Comparison of ENCODE assay signal across 8 mouse cellular contexts in genomic region chr1:184051824-184052223, GRCm38 (mm10). TPM values are rescaled to one million over a fixed set of nuclear protein-coding genes. Genes with fewer than 3 reads are reported as not detected.
A peak's percentile ranks its signal among the peaks of the same experiment; 100 is the strongest.
DNase-seq lines count a peak whose midpoint lies in the region; ATAC-seq and TF ChIP-seq lines count a peak whose summit lies in the region.

No protein-coding gene starts in this region.

- no peaks in the 10 kb centered on the region for H3K36me3 ChIP-seq in intestine, postnatal 0 days (ENCODE audit: control insufficient read depth, insufficient read depth)
- no peaks in the 10 kb centered on the region for H3K36me3 ChIP-seq in stomach, postnatal 0 days (ENCODE audit: control insufficient read depth, insufficient read depth, low read length)

- 8% methylated on average over 6 of the region's 6 CpGs for WGBS in intestine, postnatal 0 days
- 18% methylated on average over 6 of the region's 6 CpGs for WGBS in stomach, postnatal 0 days

- peak overlapping the region; percentile 65 for H3K27ac ChIP-seq in embryonic fibroblast, embryonic 13.5 days (ENCODE audit: insufficient read depth, low read length)
- no peak overlapping the region for H3K27ac ChIP-seq in intestine, postnatal 0 days (ENCODE audit: low read depth, low read length)
- no peak overlapping the region for H3K27ac ChIP-seq in stomach, postnatal 0 days (replicated peaks)

- peaks cover 31% of the 10 kb centered on the region for H3K4me1 ChIP-seq in embryonic fibroblast, embryonic 13.5 days (ENCODE audit: control insufficient read depth, insufficient read depth, low read length)
- peaks cover 5% of the 10 kb centered on the region; the same call in 1 of the 2 replicates for H3K4me1 ChIP-seq in intestine, postnatal 0 days (replicated peaks; ENCODE audit: control insufficient read depth, insufficient read depth, low read length)
- H3K4me1 ChIP-seq in stomach, postnatal 0 days (replicated peaks; ENCODE audit: control insufficient read depth, insufficient read depth) = no peaks in the 10 kb centered on the region; the same call in 1 of the 2 replicates

- ATAC-seq in intestine, postnatal 0 days = peak; percentile 93
- peak; percentile 88 for ATAC-seq in stomach, postnatal 0 days (ENCODE audit: low FRiP score, low TSS enrichment)

- TF ChIP-seq CTCF in embryonic fibroblast, embryonic 13.5 days (IDR thresholded peaks at IDR 0.05; ENCODE audit: borderline replicate concordance, insufficient read depth, low read length) = no peak
- TF ChIP-seq CTCF in intestine, postnatal 0 days (IDR thresholded peaks at IDR 0.05; ENCODE audit: low read depth) = no peak
- TF ChIP-seq CTCF in stomach, postnatal 0 days (IDR thresholded peaks at IDR 0.05; ENCODE audit: low read depth) = no peak

- H3K9ac ChIP-seq in intestine, postnatal 0 days (ENCODE audit: low read depth, low read length) = no peak overlapping the region
- H3K9ac ChIP-seq in stomach, postnatal 0 days (ENCODE audit: low read length) = no peak overlapping the region

- H3K4me3 ChIP-seq in embryonic fibroblast, embryonic 13.5 days (ENCODE audit: insufficient read depth, low read length) = no peak overlapping the region
- H3K4me3 ChIP-seq in intestine, postnatal 0 days (ENCODE audit: low read depth, low read length) = no peak overlapping the region
- no peak overlapping the region for H3K4me3 ChIP-seq in stomach, postnatal 0 days (ENCODE audit: low read depth, low read length)

- intact Hi-C loops in left cerebral cortex, postnatal 10 days (cut with DNase I) = no loop called here

- no peaks in the 10 kb centered on the region for H3K9me3 ChIP-seq in intestine, postnatal 0 days (ENCODE audit: control insufficient read depth)
- no peaks in the 10 kb centered on the region for H3K9me3 ChIP-seq in stomach, postnatal 0 days (ENCODE audit: control insufficient read depth, low read length)

- TF ChIP-seq POLR2A in embryonic fibroblast, embryonic 13.5 days (IDR thresholded peaks at IDR 0.05; ENCODE audit: low read depth, low read length) = no peak

- DNase-seq in testis, postnatal 10 days (ENCODE audit: low spot score) = peak; percentile 50
- no peak for DNase-seq in testis, postnatal 14 days (ENCODE audit: low spot score)
- DNase-seq in stomach, postnatal 0 days (ENCODE audit: low spot score) = peak; percentile 71
- no peak for DNase-seq in left cerebral cortex, postnatal 10 days (ENCODE audit: extremely low spot score in 1 of 2, low spot score in 2 of 2)
- DNase-seq in layer of hippocampus, postnatal 25 days (ENCODE audit: extremely low spot score in 1 of 2, low spot score in 1 of 2) = no peak
- DNase-seq in left cerebral cortex, adult 9 months (ENCODE audit: low spot score in 2 of 2) = no peak

- peak overlapping the region; percentile 35; the same call in 1 of the 2 replicates for H3K4me2 ChIP-seq in intestine, postnatal 0 days (replicated peaks; ENCODE audit: low read depth)
- H3K4me2 ChIP-seq in stomach, postnatal 0 days (replicated peaks; ENCODE audit: low read depth) = no peak overlapping the region

- no peaks in the 10 kb centered on the region for H3K27me3 ChIP-seq in intestine, postnatal 0 days (replicated peaks; ENCODE audit: control insufficient read depth, insufficient read depth, low read length)
- H3K27me3 ChIP-seq in stomach, postnatal 0 days (ENCODE audit: control insufficient read depth, insufficient read depth, low read length) = no peaks in the 10 kb centered on the region

- TF ChIP-seq EP300 in stomach, postnatal 0 days (optimal IDR thresholded peaks at IDR 0.05) = no peak

RNA-seq across cellular contexts. Expression of gene 1700056E22Rik, which starts 17.7 kb away (rescaled TPM):
- 0.54 and 0.68 TPM in 2 replicates for polyA plus RNA-seq in embryonic fibroblast, embryonic 13.5 days (2011; ENCODE audit: insufficient read length, low read depth, missing spikeins)
- 1.2 and 1.5 TPM in 2 replicates for polyA plus RNA-seq in intestine, postnatal 0 days (2015; fragmentation: Nextera tagmentation; extraction: Ambion mirVana)
- polyA plus RNA-seq in stomach, postnatal 0 days (2015; fragmentation: Nextera tagmentation; extraction: Ambion mirVana) = 1.6 and 2.6 TPM in 2 replicates
- under 1 TPM; 0.36 TPM for total RNA-seq in left cerebral cortex, postnatal 10 days (2021)
- total RNA-seq in layer of hippocampus, postnatal 25 days (2021) = under 1 TPM in 1 of 2 experiments, not detected in 1; 0.30 TPM

RNA-seq across cellular contexts. Expression of gene Dusp10, which starts 38.7 kb away (rescaled TPM):
- 6.2 and 6.9 TPM in 2 replicates for polyA plus RNA-seq in embryonic fibroblast, embryonic 13.5 days (2011; ENCODE audit: insufficient read length, low read depth, missing spikeins)
- 6.5 and 8.1 TPM in 2 replicates for polyA plus RNA-seq in intestine, postnatal 0 days (2015; fragmentation: Nextera tagmentation; extraction: Ambion mirVana)
- polyA plus RNA-seq in stomach, postnatal 0 days (2015; fragmentation: Nextera tagmentation; extraction: Ambion mirVana) = 4.2 and 6.5 TPM in 2 replicates
- total RNA-seq in left cerebral cortex, postnatal 10 days (2021) = 1 to 10 TPM; 5.2 to 5.3 TPM
- total RNA-seq in layer of hippocampus, postnatal 25 days (2021) = 1 to 10 TPM; 5.4 to 5.8 TPM

Comparison
In these comparisons a context has a peak if more than half of its experiments do, and no peak if none do; other contexts are left out.
1. DNase-seq: peak in testis, postnatal 10 days (single experiment) and stomach, postnatal 0 days (single experiment); none in testis, postnatal 14 days (single experiment), left cerebral cortex, postnatal 10 days (0 of 2), layer of hippocampus, postnatal 25 days (0 of 2) and left cerebral cortex, adult 9 months (0 of 2).